Mouse (Mus musculus): Measurements from ENCODE around the gene Odf3l1. TPM values are rescaled to one million over a fixed set of nuclear protein-coding genes. Genes with fewer than 3 reads are reported as not detected.

Gene Odf3l1
- polyA plus RNA-seq, 1 experiment: 304 TPM

GRCm38 (mm10) chr9:56824900-56825299 is 39.6 kb downstream of the Odf3l1 start:
- TF ChIP-seq POLR2A (IDR thresholded peaks at IDR 0.05; ENCODE audit: control insufficient read depth, low read depth, low read length): no peak
- no peak for TF ChIP-seq CTCF (IDR thresholded peaks at IDR 0.05; ENCODE audit: control insufficient read depth, insufficient read depth, insufficient replicate concordance, low read depth, low read length)
- Histone ChIP-seq H3K27ac (ENCODE audit: control insufficient read depth, insufficient read depth, low read depth, low read length) (no peak overlapping the region), H3K4me3 (ENCODE audit: control insufficient read depth, low read depth, low read length) (no peak overlapping the region), H3K36me3 (ENCODE audit: control insufficient read depth, insufficient read depth, low read length) (no peaks in the 10 kb centered on the region), H3K4me1 (ENCODE audit: control insufficient read depth, insufficient read depth, low read length) (peaks cover 2% of the 10 kb centered on the region; the same call in 1 of the 2 replicates), H3K27me3 (ENCODE audit: control insufficient read depth, insufficient read depth, low read length) (no peaks in the 10 kb centered on the region)

- H3K4me1 ChIP-seq (ENCODE audit: control insufficient read depth, insufficient read depth, low read length): no peaks in the 10 kb centered on the region
- H3K4me3 ChIP-seq (ENCODE audit: control insufficient read depth, low read depth, low read length): no peak overlapping the region
- no peaks in the 10 kb centered on the region for H3K36me3 ChIP-seq (ENCODE audit: control insufficient read depth, insufficient read depth, low read length)
- no peaks in the 10 kb centered on the region for H3K27me3 ChIP-seq (ENCODE audit: control insufficient read depth, insufficient read depth, low read length)
- TF ChIP-seq CTCF (IDR thresholded peaks at IDR 0.05; ENCODE audit: control insufficient read depth, insufficient read depth, insufficient replicate concordance, low read depth, low read length) (no peak), POLR2A (IDR thresholded peaks at IDR 0.05; ENCODE audit: control insufficient read depth, low read depth, low read length) (no peak)
- H3K27ac ChIP-seq (ENCODE audit: control insufficient read depth, insufficient read depth, low read depth, low read length): no peak overlapping the region
These were observed 53.6 kb downstream of the Odf3l1 start for GRCm38 (mm10) chr9:56810916-56811315.

GRCm38 (mm10) chr9:56807990-56808389 is 56.5 kb downstream of the Odf3l1 start:
- Histone ChIP-seq H3K36me3 (ENCODE audit: control insufficient read depth, insufficient read depth, low read length) (no peaks in the 10 kb centered on the region), H3K27me3 (ENCODE audit: control insufficient read depth, insufficient read depth, low read length) (no peaks in the 10 kb centered on the region), H3K4me1 (ENCODE audit: control insufficient read depth, insufficient read depth, low read length) (no peaks in the 10 kb centered on the region), H3K27ac (ENCODE audit: control insufficient read depth, insufficient read depth, low read depth, low read length) (no peak overlapping the region), H3K4me3 (ENCODE audit: control insufficient read depth, low read depth, low read length) (no peak overlapping the region)
- TF ChIP-seq POLR2A (IDR thresholded peaks at IDR 0.05; ENCODE audit: control insufficient read depth, low read depth, low read length) (no peak), CTCF (IDR thresholded peaks at IDR 0.05; ENCODE audit: control insufficient read depth, insufficient read depth, insufficient replicate concordance, low read depth, low read length) (no peak)

- Histone ChIP-seq H3K4me3 (ENCODE audit: control insufficient read depth, low read depth, low read length) (no peak overlapping the region), H3K27ac (ENCODE audit: control insufficient read depth, insufficient read depth, low read depth, low read length) (no peak overlapping the region), H3K4me1 (ENCODE audit: control insufficient read depth, insufficient read depth, low read length) (no peaks in the 10 kb centered on the region), H3K27me3 (ENCODE audit: control insufficient read depth, insufficient read depth, low read length) (no peaks in the 10 kb centered on the region), H3K36me3 (ENCODE audit: control insufficient read depth, insufficient read depth, low read length) (no peaks in the 10 kb centered on the region)
- TF ChIP-seq CTCF (IDR thresholded peaks at IDR 0.05; ENCODE audit: control insufficient read depth, insufficient read depth, insufficient replicate concordance, low read depth, low read length) (no peak), POLR2A (IDR thresholded peaks at IDR 0.05; ENCODE audit: control insufficient read depth, low read depth, low read length) (no peak)
These were observed 61.3 kb downstream of the Odf3l1 start for GRCm38 (mm10) chr9:56803146-56803545.

Other genes with a start within 250 kb of the Odf3l1 start
- 6.8 and 7.3 TPM in 2 replicates for gene Lingo1, start 68.2 kb downstream of the Odf3l1 start, polyA plus RNA-seq (2012; rRNA removed)
- gene Cspg4, start 354 bp upstream of the Odf3l1 start, polyA plus RNA-seq (2012; rRNA removed): 1.1 and 1.2 TPM in 2 replicates
- 5.2 and 7.0 TPM in 2 replicates for gene Snx33, start 63.7 kb upstream of the Odf3l1 start, polyA plus RNA-seq (2012; rRNA removed)
- gene Imp3, start 72.8 kb upstream of the Odf3l1 start, polyA plus RNA-seq (2012; rRNA removed): 42.3 and 44.2 TPM in 2 replicates
- gene Snupn, start 86.2 kb upstream of the Odf3l1 start, polyA plus RNA-seq (2012; rRNA removed): 11.9 and 14.1 TPM in 2 replicates
- 21.9 and 22.0 TPM in 2 replicates for gene Ptpn9, start 130.2 kb upstream of the Odf3l1 start, polyA plus RNA-seq (2012; rRNA removed)
- 86.9 and 99.2 TPM in 2 replicates for gene Sin3a, start 207.4 kb upstream of the Odf3l1 start, polyA plus RNA-seq (2012; rRNA removed)